Mouse (Mus musculus): ENCODE data around the gene Bcl11a. TPM values are rescaled to one million over a fixed set of nuclear protein-coding genes. Genes with fewer than 3 reads are reported as not detected.

Gene Bcl11a
- polyA plus RNA-seq, 1 experiment: not detected

GRCm38 (mm10) chr11:24074634-24075104, 3.2 kb upstream of the Bcl11a start, which contains the start of gene A830031A19Rik:
A830031A19Rik (minus strand) TSS chr11:24075054.
- H3ac ChIP-seq (ENCODE audit: control insufficient read depth, insufficient read length): no peak within 1 kb of the TSS
- no peaks in the 10 kb centered on the region for H3K79me2 ChIP-seq (ENCODE audit: control insufficient read depth, insufficient read depth)
- no peaks in the 10 kb centered on the region for H3K36me3 ChIP-seq (ENCODE audit: control insufficient read depth, insufficient read depth)
- H3K4me2 ChIP-seq (ENCODE audit: low read depth): peak within 1 kb of the TSS; percentile 95
- TF ChIP-seq E2F4 (IDR thresholded peaks at IDR 0.05; ENCODE audit: insufficient read depth) (no peak), TCF3 (IDR thresholded peaks at IDR 0.05; ENCODE audit: insufficient read length, low read depth) (no peak), REST (IDR thresholded peaks at IDR 0.05; ENCODE audit: insufficient read depth, insufficient read length) (no peak)
- no peak within 1 kb of the TSS for H3K4me3 ChIP-seq
- peaks cover 55% of the 10 kb centered on the region for H3K27me3 ChIP-seq (ENCODE audit: control insufficient read depth, insufficient read depth, insufficient read length)

GRCm38 (mm10) chr11:24075486-24076126, 2.2 kb upstream of the Bcl11a start:
- no peak for TF ChIP-seq REST (IDR thresholded peaks at IDR 0.05; ENCODE audit: insufficient read depth, insufficient read length)
- Histone ChIP-seq H3K27me3 (ENCODE audit: control insufficient read depth, insufficient read depth, insufficient read length) (peaks cover 64% of the 10 kb centered on the region), H3ac (ENCODE audit: control insufficient read depth, insufficient read length) (no peak overlapping the region), H3K4me2 (ENCODE audit: low read depth) (peak overlapping the region; percentile 95), H3K4me3 (peak overlapping the region; percentile 18), H3K36me3 (ENCODE audit: control insufficient read depth, insufficient read depth) (no peaks in the 10 kb centered on the region), H3K79me2 (ENCODE audit: control insufficient read depth, insufficient read depth) (no peaks in the 10 kb centered on the region)

DNA sequence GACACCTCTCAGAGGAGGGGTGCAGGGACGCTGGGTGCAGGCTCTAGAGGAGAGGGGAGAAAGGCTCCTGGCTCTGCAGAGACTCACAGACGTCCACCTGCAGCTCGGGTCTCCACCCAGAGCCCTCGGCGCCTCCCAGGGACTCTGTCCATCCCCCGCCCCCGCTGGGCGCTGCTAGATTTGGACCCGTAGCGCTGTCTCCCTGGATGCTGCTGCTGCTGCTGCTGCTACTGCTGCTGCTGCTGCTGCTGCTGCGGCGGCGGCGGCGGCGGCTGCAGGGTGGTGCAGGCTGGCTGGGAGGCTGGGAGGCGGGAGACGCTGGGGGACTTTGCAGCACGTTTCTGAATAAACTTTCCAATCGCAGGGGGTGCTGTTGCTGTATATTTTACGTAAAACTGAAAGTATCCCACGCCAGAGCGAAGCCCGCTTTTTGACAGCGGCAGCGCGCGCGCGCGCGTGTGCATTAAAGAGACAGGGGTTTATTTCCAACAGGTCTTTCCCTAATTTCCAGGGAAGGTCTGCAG, 1.7 kb upstream of the Bcl11a start:
- H3K36me3 ChIP-seq (ENCODE audit: control insufficient read depth, insufficient read depth): no peaks in the 10 kb centered on the region
- no peak overlapping the region for H3ac ChIP-seq (ENCODE audit: control insufficient read depth, insufficient read length)
- H3K27me3 ChIP-seq (ENCODE audit: control insufficient read depth, insufficient read depth, insufficient read length): peaks cover 70% of the 10 kb centered on the region
- no peaks in the 10 kb centered on the region for H3K79me2 ChIP-seq (ENCODE audit: control insufficient read depth, insufficient read depth)
- peak overlapping the region; percentile 18 for H3K4me3 ChIP-seq
- H3K4me2 ChIP-seq (ENCODE audit: low read depth): peak overlapping the region; percentile 95
- TF ChIP-seq CEBPB (IDR thresholded peaks at IDR 0.05; ENCODE audit: insufficient read depth, poor library complexity, severe bottlenecking) (no peak), POLR2A (IDR thresholded peaks at IDR 0.05; ENCODE audit: insufficient read length, low read depth) (no peak), TCF3 (IDR thresholded peaks at IDR 0.05; ENCODE audit: insufficient read length, low read depth) (no peak), MAX (IDR thresholded peaks at IDR 0.05; ENCODE audit: low read depth) (no peak), TCF12 (IDR thresholded peaks at IDR 0.05; ENCODE audit: insufficient read depth, poor library complexity, severe bottlenecking) (no peak), SRF (IDR thresholded peaks at IDR 0.05; ENCODE audit: control insufficient read depth, insufficient read length, low read depth) (no peak), MYOD1 (IDR thresholded peaks at IDR 0.05; ENCODE audit: control insufficient read depth in 1 of 3, insufficient read length in 2 of 3, low read depth in 2 of 3) (no peak), E2F4 (IDR thresholded peaks at IDR 0.05; ENCODE audit: insufficient read depth) (no peak), MYOG (IDR thresholded peaks at IDR 0.05; ENCODE audit: control insufficient read depth in 1 of 3, insufficient read depth in 1 of 3, insufficient read length in 2 of 3, low read depth in 2 of 3) (no peak), USF1 (IDR thresholded peaks at IDR 0.05; ENCODE audit: low read depth) (no peak), POLR2AphosphoS2 (IDR thresholded peaks at IDR 0.05; ENCODE audit: insufficient read length, low read depth) (no peak), REST (IDR thresholded peaks at IDR 0.05; ENCODE audit: insufficient read depth, insufficient read length) (no peak)

DNA sequence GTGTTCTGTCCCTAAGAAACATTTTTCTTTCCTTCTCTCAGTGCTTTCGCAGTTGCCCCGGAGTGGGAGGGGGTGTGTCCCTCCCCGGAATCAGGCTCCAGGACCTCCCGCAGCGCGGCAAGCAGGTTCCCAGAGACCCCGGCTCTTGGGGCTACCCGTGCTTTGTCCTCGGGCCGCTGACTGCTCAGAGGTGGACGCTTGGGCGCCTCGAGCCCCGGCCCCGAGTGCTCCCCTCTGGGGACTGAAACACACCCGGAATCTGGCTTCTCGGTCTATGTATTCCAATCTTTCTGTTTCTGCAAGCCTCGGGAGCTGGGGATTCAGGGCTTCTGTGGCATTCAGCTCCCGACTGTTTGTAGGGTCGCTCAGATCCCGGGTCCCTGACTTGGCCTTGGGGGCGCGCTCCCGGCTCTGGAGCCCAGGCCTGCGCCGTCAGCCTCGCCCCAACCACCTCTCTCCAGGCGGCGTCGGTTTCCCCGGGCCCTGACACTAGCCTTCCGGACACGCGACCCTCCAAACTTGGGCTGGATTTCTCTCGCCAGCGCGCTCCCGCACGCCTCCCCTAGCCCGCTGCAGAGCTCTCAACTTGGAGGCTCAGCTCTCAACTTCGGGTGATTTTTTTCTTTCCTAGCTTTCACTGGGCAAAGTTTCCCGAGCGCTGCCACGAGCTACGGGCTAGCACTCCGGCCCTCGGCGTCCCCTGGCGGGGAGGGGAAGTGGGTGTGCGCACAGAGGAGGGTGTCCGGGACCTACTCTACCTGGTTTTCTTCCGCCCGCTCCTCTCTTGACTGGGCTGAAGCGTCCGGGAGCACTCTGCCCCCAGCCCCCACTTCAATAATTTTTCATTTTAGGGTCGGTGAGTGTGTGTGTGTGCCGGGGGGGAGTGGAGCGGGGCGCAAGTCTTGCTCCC, 780 bp upstream of the Bcl11a start:
- H3K4me2 ChIP-seq (ENCODE audit: low read depth): peak overlapping the region; percentile 95
- H3K36me3 ChIP-seq (ENCODE audit: control insufficient read depth, insufficient read depth): no peaks in the 10 kb centered on the region
- no peaks in the 10 kb centered on the region for H3K79me2 ChIP-seq (ENCODE audit: control insufficient read depth, insufficient read depth)
- peak overlapping the region; percentile 18 for H3K4me3 ChIP-seq
- peaks cover 79% of the 10 kb centered on the region for H3K27me3 ChIP-seq (ENCODE audit: control insufficient read depth, insufficient read depth, insufficient read length)
- TF ChIP-seq E2F4 (IDR thresholded peaks at IDR 0.05; ENCODE audit: insufficient read depth): no peak
- no peak for TF ChIP-seq MYOG (IDR thresholded peaks at IDR 0.05; ENCODE audit: control insufficient read depth in 1 of 3, insufficient read depth in 1 of 3, insufficient read length in 2 of 3, low read depth in 2 of 3)
- TF ChIP-seq CEBPB (IDR thresholded peaks at IDR 0.05; ENCODE audit: insufficient read depth, poor library complexity, severe bottlenecking): no peak
- TF ChIP-seq TCF12 (IDR thresholded peaks at IDR 0.05; ENCODE audit: insufficient read depth, poor library complexity, severe bottlenecking): no peak
- TF ChIP-seq POLR2AphosphoS2 (IDR thresholded peaks at IDR 0.05; ENCODE audit: insufficient read length, low read depth): no peak
- TF ChIP-seq MYOD1 (IDR thresholded peaks at IDR 0.05; ENCODE audit: control insufficient read depth in 1 of 3, insufficient read length in 2 of 3, low read depth in 2 of 3): no peak
- TF ChIP-seq POLR2A (IDR thresholded peaks at IDR 0.05; ENCODE audit: insufficient read length, low read depth): no peak
- no peak for TF ChIP-seq USF1 (IDR thresholded peaks at IDR 0.05; ENCODE audit: low read depth)
- TF ChIP-seq MAX (IDR thresholded peaks at IDR 0.05; ENCODE audit: low read depth): no peak
- no peak for TF ChIP-seq TCF3 (IDR thresholded peaks at IDR 0.05; ENCODE audit: insufficient read length, low read depth)
- TF ChIP-seq REST (IDR thresholded peaks at IDR 0.05; ENCODE audit: insufficient read depth, insufficient read length): no peak
- no peak for TF ChIP-seq SRF (IDR thresholded peaks at IDR 0.05; ENCODE audit: control insufficient read depth, insufficient read length, low read depth)
- H3ac ChIP-seq (ENCODE audit: control insufficient read depth, insufficient read length): no peak overlapping the region
